Mouse (Mus musculus) small intestine, adult 2 months (tissue): ENCODE results near the gene Pycr1.

Source experiments
- CTCF ChIP-seq: fragments of 200-500 bp; IDR thresholded peaks from 2 replicates; pipeline ENCODE4 v1.5.1; 2012; ENCODE audit warnings: low read depth, mild to moderate bottlenecking, control low read depth, inconsistent platforms, low read length, moderate library complexity, mixed read lengths; ENCODE audit not compliant: insufficient replicate concordance, insufficient read length; ENCODE audit errors: extremely low read depth
- POLR2A ChIP-seq: fragments of 200-500 bp; IDR thresholded peaks from 2 replicates; pipeline ENCODE4 v1.6.1; 2012; ENCODE audit warnings: low read depth, mild to moderate bottlenecking, control low read depth, inconsistent platforms, low read length, moderate library complexity

- TF ChIP-seq CTCF (no peak), POLR2A (peak; percentile 66; the same call in 1 of the 2 replicates)
Observed at GRCm38 (mm10) chr11:120672687-120673593, 29.4 kb upstream of the Pycr1 start, which contains the start of gene Aspscr1.
